8 mouse cellular contexts compared by ENCODE assay signal in genomic region chr5:88553271-88554085, GRCm38 (mm10). TPM values are rescaled to one million over a fixed set of nuclear protein-coding genes. Genes with fewer than 3 reads are reported as not detected.
DNase-seq lines count a peak whose midpoint lies in the region; ATAC-seq and TF ChIP-seq lines count a peak whose summit lies in the region.

No protein-coding gene starts in this region.

- TF ChIP-seq EP300 in heart, postnatal 0 days (IDR thresholded peaks at IDR 0.05; ENCODE audit: low read depth): no peak
- TF ChIP-seq EP300 in MEL (IDR thresholded peaks at IDR 0.05; ENCODE audit: low read depth in 1 of 2, low read length in 2 of 2): 0 out of 4 replicates have a peak, but pooled peaks of 1 of the 2 experiments have one; percentile 19

- H3K27me3 ChIP-seq in heart, postnatal 0 days (ENCODE audit: control insufficient read depth, insufficient read depth, low read length): no peaks in the 10 kb centered on the region
- no peaks in the 10 kb centered on the region for H3K27me3 ChIP-seq in MEL (ENCODE audit: control insufficient read depth in 1 of 2, insufficient read depth in 2 of 2, low read length in 2 of 2)
- H3K27me3 ChIP-seq in forebrain, embryonic 12.5 days: no peaks in the 10 kb centered on the region
- no peaks in the 10 kb centered on the region for H3K27me3 ChIP-seq in liver, embryonic 15.5 days

- peak; percentile 52 for ATAC-seq in heart, postnatal 0 days (ENCODE audit: insufficient read depth, low read depth)
- ATAC-seq in forebrain, embryonic 12.5 days (ENCODE audit: low FRiP score): peak; percentile 68
- peak; percentile 53 for ATAC-seq in liver, embryonic 15.5 days (ENCODE audit: insufficient read depth)

- peak overlapping the region; percentile 80 for H3K9ac ChIP-seq in heart, postnatal 0 days (replicated peaks; ENCODE audit: low read depth, low read length)
- H3K9ac ChIP-seq in MEL (ENCODE audit: control insufficient read depth, low read depth, low read length, poor library complexity, severe bottlenecking): peak overlapping the region; percentile 95
- H3K9ac ChIP-seq in forebrain, embryonic 12.5 days: peak overlapping the region; percentile 70
- peak overlapping the region; percentile 72 for H3K9ac ChIP-seq in liver, embryonic 15.5 days

- TF ChIP-seq CTCF in heart, postnatal 0 days (IDR thresholded peaks at IDR 0.05; ENCODE audit: low read depth): no peak
- no peak for TF ChIP-seq CTCF in MEL (IDR thresholded peaks at IDR 0.05 in 2 of 3, conservative IDR thresholded peaks at IDR 0.05 in 1 of 3; ENCODE audit: control insufficient read depth in 1 of 3, insufficient read depth in 1 of 3, low read depth in 2 of 3, low read length in 3 of 3, poor library complexity in 1 of 3, severe bottlenecking in 1 of 3)

- no peaks in the 10 kb centered on the region for H3K9me3 ChIP-seq in heart, postnatal 0 days (replicated peaks; ENCODE audit: control insufficient read depth, low read length)
- no peaks in the 10 kb centered on the region for H3K9me3 ChIP-seq in MEL (replicated peaks; ENCODE audit: insufficient read depth, low read length)
- H3K9me3 ChIP-seq in forebrain, embryonic 12.5 days: no peaks in the 10 kb centered on the region
- no peaks in the 10 kb centered on the region for H3K9me3 ChIP-seq in liver, embryonic 15.5 days (replicated peaks)

- TF ChIP-seq POLR2A in MEL (IDR thresholded peaks at IDR 0.05; ENCODE audit: control insufficient read depth in 1 of 2, insufficient read depth in 1 of 2, low read depth in 1 of 2, low read length in 2 of 2, poor library complexity in 1 of 2): no peak

- peak overlapping the region; percentile 84 for H3K4me3 ChIP-seq in heart, postnatal 0 days (ENCODE audit: low read depth, low read length)
- peak overlapping the region; percentile 45 to 94 for H3K4me3 ChIP-seq in MEL (ENCODE audit: control insufficient read depth in 1 of 2, insufficient read depth in 1 of 2, low read depth in 2 of 2, low read length in 2 of 2)
- peak overlapping the region; percentile 86 for H3K4me3 ChIP-seq in forebrain, embryonic 12.5 days (replicated peaks)
- H3K4me3 ChIP-seq in liver, embryonic 15.5 days (replicated peaks): peak overlapping the region; percentile 88

- intact Hi-C loops in left cerebral cortex, postnatal 14 days (cut with DNase I): no loop called here

- no peaks in the 10 kb centered on the region for H3K36me3 ChIP-seq in heart, postnatal 0 days (replicated peaks; ENCODE audit: control insufficient read depth, insufficient read depth, low read length)
- peaks cover 0 to 18% of the 10 kb centered on the region in 2 experiments; a peak in 2 of 4 replicates for H3K36me3 ChIP-seq in MEL (ENCODE audit: control insufficient read depth in 1 of 2, insufficient read depth in 2 of 2, low read length in 2 of 2)
- H3K36me3 ChIP-seq in forebrain, embryonic 12.5 days (replicated peaks): 0 out of 2 replicates have a peak, but pooled peaks cover 9% of the 10 kb centered on the region
- peaks cover 4% of the 10 kb centered on the region; the same call in 1 of the 2 replicates for H3K36me3 ChIP-seq in liver, embryonic 15.5 days (replicated peaks)

- peak overlapping the region; percentile 96 for H3K27ac ChIP-seq in heart, postnatal 0 days (ENCODE audit: low read depth)
- peak overlapping the region; percentile 95 for H3K27ac ChIP-seq in MEL (ENCODE audit: control insufficient read depth, low read depth, low read length)
- peak overlapping the region; percentile 91 for H3K27ac ChIP-seq in forebrain, embryonic 12.5 days
- H3K27ac ChIP-seq in liver, embryonic 15.5 days (replicated peaks): peak overlapping the region; percentile 90

- peak; percentile 31 for DNase-seq in heart, postnatal 0 days (ENCODE audit: low spot score)
- no peak for DNase-seq in heart, adult 8-10 months (ENCODE audit: low spot score)
- peak; percentile 67 for DNase-seq in MEL (ENCODE audit: low read depth, low spot score)
- DNase-seq in left cerebral cortex, postnatal 14 days (ENCODE audit: low spot score in 2 of 2): no peak
- DNase-seq in right cerebral cortex, adult 18-20 months: no peak
- no peak for DNase-seq in lung, postnatal 14 days

- peak overlapping the region; percentile 76 for H3K4me2 ChIP-seq in heart, postnatal 0 days (ENCODE audit: low read depth, low read length)
- peak overlapping the region; percentile 64 for H3K4me2 ChIP-seq in forebrain, embryonic 12.5 days
- peak overlapping the region; percentile 88 for H3K4me2 ChIP-seq in liver, embryonic 15.5 days

- WGBS in heart, postnatal 0 days: 5% methylated on average over 29 of the region's 29 CpGs
- 9% methylated on average over 29 of the region's 29 CpGs for WGBS in forebrain, embryonic 12.5 days
- 1% methylated on average over 29 of the region's 29 CpGs for WGBS in liver, embryonic 15.5 days (ENCODE audit: insufficient replicate concordance)

- H3K79me2 ChIP-seq in MEL (ENCODE audit: control insufficient read depth, insufficient read depth, low read length, poor library complexity): peaks cover 27% of the 10 kb centered on the region

- peaks cover 19% of the 10 kb centered on the region for H3K4me1 ChIP-seq in heart, postnatal 0 days (ENCODE audit: control insufficient read depth, insufficient read depth)
- peaks cover 7 to 18% of the 10 kb centered on the region in 2 experiments; a peak in 2 of 4 replicates for H3K4me1 ChIP-seq in MEL (ENCODE audit: control insufficient read depth in 1 of 2, insufficient read depth in 2 of 2, low read length in 2 of 2)
- peaks cover 23% of the 10 kb centered on the region for H3K4me1 ChIP-seq in forebrain, embryonic 12.5 days
- peaks cover 26% of the 10 kb centered on the region for H3K4me1 ChIP-seq in liver, embryonic 15.5 days (replicated peaks)

- no peak for TF ChIP-seq RAD21 in MEL (IDR thresholded peaks at IDR 0.05; ENCODE audit: low read depth, low read length)

TF ChIP-seq in MEL, 35 proteins besides CTCF, POLR2A, EP300 and RAD21:
- TF ChIP-seq GATA1 (IDR thresholded peaks at IDR 0.05; ENCODE audit: low read depth, low read length): peak; percentile 56
- no peak for TF ChIP-seq TAL1 (IDR thresholded peaks at IDR 0.05; ENCODE audit: low read length)
- no peak for TF ChIP-seq MEF2A (IDR thresholded peaks at IDR 0.05; ENCODE audit: extremely low read depth, insufficient replicate concordance, low read depth, low read length, poor library complexity, severe bottlenecking)
- TF ChIP-seq SIN3A (IDR thresholded peaks at IDR 0.05; ENCODE audit: low read length): no peak
- TF ChIP-seq MAZ (IDR thresholded peaks at IDR 0.05; ENCODE audit: low read depth, low read length): peak; percentile 70
- TF ChIP-seq MAX (IDR thresholded peaks at IDR 0.05; ENCODE audit: low read length): 0 out of 2 replicates have a peak, but pooled peaks have one; percentile 4
- TF ChIP-seq KAT2A (conservative IDR thresholded peaks at IDR 0.05; ENCODE audit: low read depth, low read length): no peak
- TF ChIP-seq BHLHE40 (IDR thresholded peaks at IDR 0.05; ENCODE audit: borderline replicate concordance, low read depth, low read length): 0 out of 2 replicates have a peak, but pooled peaks have one; percentile 17

RNA-seq across cellular contexts. Expression of gene Utp3, which starts 0.8 kb away (rescaled TPM):
- 6.3 and 13.4 TPM in 2 replicates for total RNA-seq in heart, postnatal 0 days (2014; rRNA removed; ENCODE audit: low replicate concordance)
- polyA plus RNA-seq in heart, postnatal 0 days (2015; fragmentation: Nextera tagmentation; extraction: Ambion mirVana): 36.1 and 37.2 TPM in 2 replicates
- 10 to 100 TPM; 17.8 to 25.6 (median 21.5) TPM for total RNA-seq in heart, adult 8-10 months (2022)
- 44.7 and 48.4 TPM in 2 replicates for total RNA-seq in MEL (2012; rRNA removed)
- 100 to 1,000 TPM in 1 of 2 experiments, 10 to 100 TPM in 1; 73.9 to 120 TPM for polyA plus RNA-seq in MEL (2012; ENCODE audit: insufficient read depth in 1 of 2, insufficient read length in 2 of 2, low read depth in 1 of 2, low replicate concordance in 2 of 2, missing spikeins in 1 of 2)
- polyA plus RNA-seq in forebrain, embryonic 12.5 days (2016; fragmentation: Nextera tagmentation; extraction: Ambion mirVana): 65.0 and 68.5 TPM in 2 replicates
- 27.6 and 28.0 TPM in 2 replicates for polyA plus RNA-seq in liver, embryonic 15.5 days (2015; fragmentation: Nextera tagmentation; extraction: Ambion mirVana)
- total RNA-seq in left cerebral cortex, postnatal 14 days (2021): 10 to 100 TPM; 24.8 to 25.6 TPM

RNA-seq across cellular contexts. Expression of gene Rufy3, which starts 11.4 kb away (rescaled TPM):
- 12.7 and 15.2 TPM in 2 replicates for total RNA-seq in heart, postnatal 0 days (2014; rRNA removed; ENCODE audit: low replicate concordance)
- polyA plus RNA-seq in heart, postnatal 0 days (2015; fragmentation: Nextera tagmentation; extraction: Ambion mirVana): 6.8 and 7.3 TPM in 2 replicates
- 10 to 100 TPM; 12.8 to 16.1 (median 14.4) TPM for total RNA-seq in heart, adult 8-10 months (2022)
- 3.2 and 3.7 TPM in 2 replicates for total RNA-seq in MEL (2012; rRNA removed)
- polyA plus RNA-seq in MEL (2012; ENCODE audit: insufficient read depth in 1 of 2, insufficient read length in 2 of 2, low read depth in 1 of 2, low replicate concordance in 2 of 2, missing spikeins in 1 of 2): 1 to 10 TPM in 1 of 2 experiments, not detected in 1; 5.7 TPM
- polyA plus RNA-seq in forebrain, embryonic 12.5 days (2016; fragmentation: Nextera tagmentation; extraction: Ambion mirVana): 166 and 178 TPM in 2 replicates
- 4.5 and 5.6 TPM in 2 replicates for polyA plus RNA-seq in liver, embryonic 15.5 days (2015; fragmentation: Nextera tagmentation; extraction: Ambion mirVana)
- 100 to 1,000 TPM; 190 to 191 TPM for total RNA-seq in left cerebral cortex, postnatal 14 days (2021)

RNA-seq across cellular contexts. Expression of gene Jchain, which starts 25.8 kb away (rescaled TPM):
- total RNA-seq in heart, postnatal 0 days (2014; rRNA removed; ENCODE audit: low replicate concordance): not detected in 2 replicates
- polyA plus RNA-seq in heart, postnatal 0 days (2015; fragmentation: Nextera tagmentation; extraction: Ambion mirVana): 0.05 and 0.10 TPM in 2 replicates
- total RNA-seq in heart, adult 8-10 months (2022): under 1 TPM in 3 of 4 experiments, not detected in 1; 0.22 to 0.63 (median 0.37) TPM
- total RNA-seq in MEL (2012; rRNA removed): not detected in 2 replicates
- not detected for polyA plus RNA-seq in MEL (2012; ENCODE audit: insufficient read depth in 1 of 2, insufficient read length in 2 of 2, low read depth in 1 of 2, low replicate concordance in 2 of 2, missing spikeins in 1 of 2)
- polyA plus RNA-seq in forebrain, embryonic 12.5 days (2016; fragmentation: Nextera tagmentation; extraction: Ambion mirVana): 0.31 and 0.56 TPM in 2 replicates
- 0.06 and 0.12 TPM in 2 replicates for polyA plus RNA-seq in liver, embryonic 15.5 days (2015; fragmentation: Nextera tagmentation; extraction: Ambion mirVana)
- under 1 TPM; 0.20 to 0.34 TPM for total RNA-seq in left cerebral cortex, postnatal 14 days (2021)

Comparison
In these comparisons a context has a peak if more than half of its experiments do, and no peak if none do; other contexts are left out.
1. DNase-seq: peak in heart, postnatal 0 days (single experiment) and MEL (single experiment); none in heart, adult 8-10 months (single experiment), left cerebral cortex, postnatal 14 days (0 of 2), right cerebral cortex, adult 18-20 months (single experiment) and lung, postnatal 14 days (single experiment).
2. RNA of gene Rufy3, which starts 11.4 kb away (total RNA-seq): 190 to 191 TPM in left cerebral cortex, postnatal 14 days; 12.8 to 16.1 TPM in heart, adult 8-10 months, 12.7 to 15.2 TPM in heart, postnatal 0 days and 3.2 to 3.7 TPM in MEL; every median in the first group is over 10 times any median in the second.
3. Peak in every context shown above with its lines, with median percentiles within 50 percentile points of each other: ATAC-seq, H3K27ac ChIP-seq, H3K4me2 ChIP-seq, H3K4me3 ChIP-seq and H3K9ac ChIP-seq.